Mouse (Mus musculus) small intestine, adult 10 weeks (tissue): ENCODE results near the gene Stxbp4. TPM values are rescaled to one million over a fixed set of nuclear protein-coding genes. Genes with fewer than 3 reads are reported as not detected.

Experiments used
- polyA plus RNA-seq: library from polyadenylated mRNA; stranded (reverse); fragments of 350-450 nt; fragmentation: Illumina TruSeq; extraction: RNeasy Lipid Tissue Mini Kit (QIAGEN cat#74804); gene quantifications from one replicate; pipeline ENCODE4 v1.2.3, GENCODE M21; 2014; ENCODE audit warnings: low replicate concordance

Gene Stxbp4
- polyA plus RNA-seq: 3.0 TPM

DNA sequence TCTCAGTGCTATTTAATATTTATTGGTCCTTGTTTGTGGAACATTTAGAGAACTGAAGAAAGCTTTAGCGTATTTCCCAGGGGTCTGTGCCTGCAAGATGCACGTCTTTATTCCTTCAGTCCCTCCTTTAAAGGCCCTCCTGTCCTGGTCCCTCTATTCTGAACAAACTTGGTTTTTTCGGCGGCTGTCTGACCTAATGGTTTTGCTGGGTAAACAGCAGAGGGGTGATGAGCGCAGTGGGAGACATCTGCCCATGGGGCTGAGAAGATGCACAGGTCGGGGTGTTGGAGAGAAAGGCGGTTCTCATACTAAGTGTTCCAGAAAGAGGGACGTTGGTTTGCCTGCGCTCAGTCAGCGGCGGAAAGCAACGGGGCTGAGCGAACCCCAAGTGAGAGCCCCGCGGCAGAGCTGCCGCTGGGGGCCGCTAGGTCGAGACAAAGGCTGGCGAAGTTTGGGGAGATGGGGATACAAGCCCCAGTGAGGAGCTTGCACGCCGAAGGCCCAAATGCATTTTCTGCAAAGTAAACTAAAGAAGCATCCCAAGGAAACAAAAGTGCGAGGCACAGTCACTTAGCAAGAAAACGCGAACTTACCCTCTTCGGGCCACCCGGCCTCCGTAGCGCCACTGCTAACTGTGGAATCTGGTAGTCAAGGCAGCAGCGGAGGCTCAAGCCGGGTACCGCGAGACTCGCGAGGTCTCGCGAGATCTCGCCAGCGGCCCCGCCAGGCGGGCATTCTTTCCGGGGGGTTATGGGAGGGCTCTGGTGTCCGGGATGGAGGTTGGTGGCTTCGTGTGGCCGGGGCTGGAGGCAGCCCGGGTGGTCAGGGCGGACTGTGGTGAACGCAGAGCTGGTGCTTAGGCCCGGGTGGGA, at the start of gene Stxbp4, which contains the start of gene Cox11:
TSS of gene Stxbp4 (minus strand) at position 645 of the 872 bp plus-strand sequence.
TSS of gene Cox11 (plus strand) at position 734 of the 872 bp plus-strand sequence.

Other genes starting within 250 kb of the Stxbp4 start
- gene Hlf, start 247.2 kb downstream of the Stxbp4 start, polyA plus RNA-seq: 7.1 TPM
- gene Cox11, start 89 bp upstream of the Stxbp4 start, polyA plus RNA-seq: 74.6 TPM
- gene Tom1l1, start 50.3 kb upstream of the Stxbp4 start, polyA plus RNA-seq: 105 TPM